Mouse (Mus musculus) retina, adult 2 months (tissue): ENCODE data around the gene Hoxc11.

Source experiments
- DNase-seq: peaks from one replicate; pipeline ENCODE4 v3.0.0-alpha.2; 2012; ENCODE audit warnings: low read depth, low spot score

Gene Hoxc11

DNA sequence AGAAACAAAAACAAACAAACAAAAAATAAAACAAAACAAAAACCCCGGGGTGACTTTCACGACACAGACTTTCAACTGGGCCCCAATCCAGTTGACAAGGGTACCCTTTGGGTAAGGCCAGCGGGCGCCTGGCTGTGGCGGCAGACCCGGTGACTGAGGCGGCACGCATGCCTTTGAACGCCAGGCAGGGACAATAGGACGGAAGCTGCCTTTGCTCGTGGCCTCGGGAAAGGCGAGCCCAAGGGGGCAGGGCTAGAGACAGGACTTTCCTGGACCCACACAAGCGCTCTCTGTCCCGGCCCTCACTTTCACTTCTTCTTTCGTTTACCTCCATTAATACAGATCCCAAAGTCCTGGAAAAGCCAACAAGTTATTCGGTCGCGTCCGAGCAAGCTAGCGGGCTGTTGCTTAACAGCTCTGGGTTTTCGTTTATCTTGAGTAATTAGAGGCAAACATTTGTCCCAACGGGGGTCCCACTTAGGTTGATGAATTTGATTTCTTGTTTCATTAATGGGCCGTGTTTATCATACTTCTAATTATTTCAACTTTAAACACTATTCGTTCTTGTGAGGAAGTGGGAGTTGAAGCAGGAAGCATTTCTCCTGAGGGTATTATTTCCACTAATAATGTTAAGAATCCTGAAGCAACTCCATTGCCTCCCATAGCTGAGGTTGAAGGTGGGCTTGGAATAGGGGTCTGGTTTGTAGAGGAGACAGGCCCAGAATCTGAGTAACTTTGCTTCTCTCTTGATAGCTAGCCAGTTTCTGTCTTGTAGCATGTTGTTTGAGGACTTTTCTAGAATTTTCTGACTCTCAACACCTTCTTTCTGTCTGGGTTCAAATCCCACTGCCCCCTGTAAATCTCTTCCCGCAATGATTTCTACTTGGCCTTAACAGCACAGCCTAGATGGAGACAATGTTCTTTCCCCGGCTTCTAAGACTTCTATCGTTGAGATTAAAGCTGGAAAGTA lies 9.7 kb downstream of the Hoxc11 start:
- no peak for DNase-seq

GRCm38 (mm10) chr15:102965003-102965891 lies 11.0 kb downstream of the Hoxc11 start:
- DNase-seq = no peak

DNA sequence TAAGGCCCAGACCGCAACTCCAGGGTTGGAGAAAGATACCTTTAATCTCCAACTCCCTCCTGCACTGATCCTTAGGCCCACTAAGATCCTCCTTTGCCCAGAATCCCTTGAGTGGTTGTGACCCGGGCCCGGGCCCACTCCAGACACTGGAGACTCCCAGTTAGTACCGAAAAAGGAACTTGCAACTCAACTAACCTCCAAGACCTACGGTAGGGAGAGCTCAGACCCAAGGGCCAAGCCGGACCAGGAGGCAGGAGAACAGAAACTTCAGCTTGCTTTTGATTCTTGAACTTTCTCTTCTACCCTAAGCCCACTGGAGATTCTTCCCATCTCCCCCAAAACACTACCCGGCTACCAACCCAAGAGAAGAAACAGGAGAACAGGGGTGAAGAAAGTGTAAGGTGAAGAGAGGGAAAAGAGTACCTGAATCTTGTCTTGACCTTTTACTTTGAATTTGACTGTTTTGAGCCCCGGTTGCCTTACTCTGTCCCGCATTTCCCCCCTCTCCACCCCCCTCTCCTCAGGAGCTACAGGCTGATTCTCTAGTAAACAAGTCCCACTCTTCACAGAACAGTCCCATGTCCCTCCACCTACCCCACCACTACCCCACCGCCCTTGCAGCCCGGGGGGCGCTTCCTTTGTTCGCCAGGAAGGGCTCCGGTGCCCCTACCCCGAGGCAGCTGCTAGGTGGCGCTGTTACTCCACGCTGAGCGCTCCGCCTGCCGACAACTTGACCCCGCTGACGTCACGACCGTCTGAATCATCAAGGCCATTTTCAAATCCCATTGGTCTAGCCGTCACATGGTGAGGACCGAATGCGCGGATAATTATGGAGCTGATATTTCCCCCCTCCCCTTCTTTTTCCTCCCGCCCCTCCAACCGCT lies 11.9 kb downstream of the Hoxc11 start:
- DNase-seq = no peak

GRCm38 (mm10) chr15:102966776-102967311 lies 12.6 kb downstream of the Hoxc11 start, which contains the start of gene Hoxc10:
Gene Hoxc10, plus strand, starts transcription at chr15:102966796.
- DNase-seq = no peak

- DNase-seq = no peak
Observed at GRCm38 (mm10) chr15:102967312-102967510, 13.0 kb downstream of the Hoxc11 start, which contains the start of gene Hoxc5. Gene Hoxc5, plus strand, starts transcription at chr15:102967443.

DNA sequence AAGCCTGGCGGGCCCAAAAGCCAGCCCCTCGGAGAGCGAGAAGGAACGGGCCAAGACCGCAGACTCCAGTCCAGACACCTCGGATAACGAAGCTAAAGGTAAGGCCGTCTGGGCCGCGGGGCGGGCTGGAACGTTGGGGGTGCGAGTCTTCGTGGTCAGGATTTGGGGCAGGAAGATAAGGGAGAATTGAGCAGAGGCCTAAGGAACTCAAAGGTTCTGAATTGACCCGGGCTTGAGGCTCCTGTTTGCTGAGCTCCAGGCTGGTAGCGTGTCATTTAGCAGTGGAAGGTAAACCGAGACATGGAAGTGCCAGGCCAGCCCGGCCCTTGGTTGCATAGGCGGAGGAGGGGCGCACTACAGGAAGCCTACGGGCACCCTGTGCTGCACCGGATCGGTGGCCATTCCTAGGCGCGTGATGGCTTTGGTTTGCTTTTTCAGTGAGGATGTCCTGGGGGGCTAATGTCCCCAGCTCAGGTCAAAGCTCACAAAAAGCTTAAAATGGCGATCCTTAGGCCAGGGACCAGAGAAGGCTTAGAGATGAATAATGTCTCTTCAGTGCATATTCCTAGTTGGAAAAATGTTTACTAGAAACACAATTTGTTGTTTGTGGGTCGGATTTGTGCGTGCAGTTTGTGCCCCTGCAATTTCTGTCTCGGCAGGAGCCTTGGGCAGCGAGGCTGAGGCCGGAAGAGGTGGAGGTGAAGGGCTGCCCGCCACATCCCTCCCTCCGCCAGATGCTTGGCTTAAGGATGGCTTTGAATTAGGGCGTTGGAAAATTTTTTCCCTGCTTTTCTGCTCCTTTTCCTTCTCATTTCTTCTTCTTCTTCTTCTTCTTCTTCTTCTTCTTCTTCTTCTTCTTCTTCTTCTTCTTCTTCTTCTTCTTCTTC lies 13.5 kb downstream of the Hoxc11 start:
- no peak for DNase-seq

DNA sequence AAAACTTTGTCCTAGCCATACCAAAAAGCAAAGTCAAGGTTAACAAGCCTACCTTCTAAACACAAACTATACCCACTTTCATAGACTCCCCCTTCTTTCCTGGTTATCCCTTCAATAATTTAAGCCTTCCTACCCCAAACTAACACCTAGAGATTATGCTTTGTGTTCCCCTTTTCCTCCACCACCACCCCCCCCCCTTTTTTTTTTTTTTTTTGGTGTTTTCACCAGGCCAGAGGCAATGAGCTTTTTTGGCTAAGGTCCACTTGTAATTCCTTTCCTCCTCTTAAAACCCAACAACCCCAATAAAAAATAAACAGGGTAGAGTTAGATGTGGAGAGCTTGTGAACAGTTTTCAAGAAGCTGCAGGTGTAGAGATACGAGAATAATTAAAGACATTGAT lies 15.1 kb downstream of the Hoxc11 start:
- DNase-seq = no peak

GRCm38 (mm10) chr15:102970740-102971139 lies 16.5 kb downstream of the Hoxc11 start:
- DNase-seq = no peak

- DNase-seq = no peak
Observed at GRCm38 (mm10) chr15:102972254-102972653, 18.0 kb downstream of the Hoxc11 start.

GRCm38 (mm10) chr15:102972753-102973152 lies 18.5 kb downstream of the Hoxc11 start:
- DNase-seq = no peak

GRCm38 (mm10) chr15:102975034-102975433 lies 20.8 kb downstream of the Hoxc11 start:
- DNase-seq = no peak

- DNase-seq = no peak
Observed at GRCm38 (mm10) chr15:102975688-102976111, 21.5 kb downstream of the Hoxc11 start.

DNA sequence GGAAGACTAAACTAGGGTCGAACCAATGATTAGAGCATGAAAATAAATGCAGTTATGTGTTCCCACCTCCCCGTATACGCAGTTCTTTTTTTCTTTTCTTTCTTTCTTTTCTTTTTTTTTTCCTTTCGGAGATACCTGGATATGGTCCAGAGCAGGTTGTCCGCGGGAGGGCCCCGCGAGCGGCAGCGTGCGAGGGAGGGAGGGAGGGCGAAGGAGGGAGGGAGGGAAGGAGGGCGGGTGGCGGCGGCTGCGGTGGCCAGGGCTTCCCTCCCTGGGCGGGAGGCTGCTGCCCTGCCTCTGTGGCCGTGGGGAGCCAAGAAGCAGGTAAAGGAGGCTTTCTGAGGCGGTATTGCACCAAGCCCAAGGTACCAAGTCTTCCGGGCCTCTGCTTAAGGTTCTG lies 21.9 kb downstream of the Hoxc11 start, which contains the start of gene Hoxc9:
TSS of gene Hoxc9 (plus strand) at position 269 of the 400 bp plus-strand sequence.
- no peak for DNase-seq

- DNase-seq = no peak
Observed at GRCm38 (mm10) chr15:102976631-102977422, 22.6 kb downstream of the Hoxc11 start.

GRCm38 (mm10) chr15:102977423-102977974 lies 23.3 kb downstream of the Hoxc11 start:
- no peak for DNase-seq

- no peak for DNase-seq
Observed at GRCm38 (mm10) chr15:102978615-102979515, 24.6 kb downstream of the Hoxc11 start.

DNA sequence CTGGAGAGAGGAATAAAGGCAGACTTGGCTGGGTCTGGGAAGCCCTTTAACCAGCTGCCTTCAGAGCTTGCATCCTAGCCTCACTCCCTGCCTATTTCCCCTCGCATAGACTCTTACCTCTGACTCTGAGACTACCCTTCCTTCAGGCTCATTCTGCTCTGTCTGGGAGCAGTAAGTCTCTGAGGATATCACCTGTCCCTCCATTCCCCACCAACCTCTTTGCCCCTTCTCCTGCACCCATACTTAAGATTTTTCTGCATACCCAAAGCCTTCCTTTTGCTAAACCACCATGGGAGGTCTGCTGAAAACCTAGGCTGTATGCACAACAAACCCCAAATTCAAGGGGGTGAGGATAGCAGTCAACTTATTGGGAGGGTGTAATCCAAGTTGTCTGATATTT lies 25.7 kb downstream of the Hoxc11 start:
- no peak for DNase-seq

DNA sequence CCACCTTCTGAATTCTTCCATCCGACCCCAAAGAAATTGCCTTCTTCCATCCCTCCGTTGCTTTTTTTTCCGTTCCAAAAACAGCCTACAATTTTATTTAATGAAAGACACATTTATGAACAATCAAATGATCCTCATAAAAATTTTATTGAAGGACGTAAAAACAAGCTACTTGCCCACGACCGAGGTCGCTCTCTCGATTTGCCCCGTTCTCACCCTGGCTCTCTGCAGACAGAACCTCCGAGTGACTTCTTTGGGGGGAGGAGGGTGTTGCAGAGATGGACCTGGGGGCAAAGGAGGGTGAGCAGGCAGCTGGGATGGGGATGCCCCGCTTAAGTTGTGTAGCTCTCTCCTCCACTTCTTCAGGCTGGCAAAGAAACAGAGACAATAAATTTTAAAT lies 26.1 kb downstream of the Hoxc11 start:
- no peak for DNase-seq
